Mouse (Mus musculus) layer of hippocampus, postnatal 25 days (tissue): ENCODE measurements around the gene Plxnd1. TPM values are rescaled to one million over a fixed set of nuclear protein-coding genes. Genes with fewer than 3 reads are reported as not detected.
A peak's percentile ranks its signal among the peaks of the same experiment; 100 is the strongest.

Experiments
- DNase-seq, 2 experiments: peaks; one replicate each; pipeline ENCODE4 v3.0.0; 2022; ENCODE audit warnings: mixed read lengths in 2 of 2, low spot score in 1 of 2; ENCODE audit errors: extremely low spot score in 1 of 2
- total RNA-seq, 2 experiments: library from RNA; stranded (reverse); gene quantifications; 2 replicates each; pipeline ENCODE4 v1.2.3; 2021

Plxnd1 gene
- total RNA-seq, 2 experiments from 2014 or later = 17.8 to 24.5 TPM

DNA sequence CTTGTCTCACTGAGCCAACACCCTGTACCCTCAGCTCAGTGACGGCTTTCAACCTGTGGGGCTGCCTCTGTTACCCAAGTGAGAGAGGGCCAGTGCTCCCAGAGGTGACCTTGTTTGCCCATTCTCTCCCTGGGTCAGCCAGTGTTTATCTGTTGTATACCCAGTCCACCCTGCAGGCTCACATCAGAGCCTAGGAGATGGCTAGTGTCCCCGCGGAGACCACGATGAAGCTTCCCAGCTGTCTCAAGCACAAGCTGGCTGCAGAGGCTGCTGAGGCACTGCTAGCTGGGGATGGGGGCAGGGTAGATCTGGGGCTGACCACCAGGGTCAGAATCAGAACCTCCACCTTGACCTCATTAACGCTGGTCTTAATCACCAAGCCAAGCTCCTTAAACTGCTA lies 64.8 kb downstream of the Plxnd1 start:
- no peak for DNase-seq

DNA sequence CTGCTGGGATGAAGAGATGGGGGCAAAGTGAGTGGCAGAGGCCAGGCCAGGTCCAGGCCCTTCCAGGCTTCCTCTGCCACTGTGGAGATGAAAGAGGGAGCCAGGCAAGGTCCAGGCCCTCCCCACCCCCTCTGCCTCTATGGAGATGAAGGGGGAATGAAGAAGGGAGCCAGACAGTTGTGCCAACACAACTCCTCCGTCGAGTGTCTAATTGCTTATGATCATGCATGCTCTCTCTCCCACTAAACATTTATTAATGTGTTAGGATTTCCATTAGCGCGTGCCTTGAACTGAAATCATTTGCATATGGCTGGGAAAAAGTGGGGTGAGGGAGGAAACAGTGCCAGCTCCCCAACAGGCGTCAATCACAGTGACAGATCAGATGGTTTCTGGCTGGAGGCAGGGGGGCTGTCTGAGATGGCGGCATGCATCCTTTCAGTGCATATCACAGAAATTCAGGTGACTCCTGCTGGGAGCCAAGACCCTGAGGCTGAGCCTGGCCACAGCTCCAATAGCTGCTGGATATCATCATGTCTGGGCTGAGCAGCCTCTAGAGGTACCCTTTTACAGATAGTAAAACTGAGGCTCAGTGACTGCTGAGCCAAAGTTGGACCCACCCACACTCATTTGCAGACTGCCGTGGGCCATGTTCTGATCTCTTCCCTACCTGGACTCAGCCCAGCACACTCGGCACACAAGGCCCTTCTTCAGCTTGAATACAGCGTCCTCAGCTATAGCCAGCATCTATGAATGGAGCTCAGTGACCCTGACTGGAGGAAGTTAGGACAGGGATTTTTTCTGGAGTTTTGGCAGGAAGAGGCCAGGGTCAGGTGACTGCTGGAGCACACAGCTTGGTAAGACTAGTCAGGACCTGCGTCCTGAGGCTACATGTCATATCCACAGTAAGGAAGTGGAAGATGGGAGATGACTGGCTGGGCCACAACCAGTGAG lies 67.2 kb downstream of the Plxnd1 start:
- DNase-seq = no peak

DNA sequence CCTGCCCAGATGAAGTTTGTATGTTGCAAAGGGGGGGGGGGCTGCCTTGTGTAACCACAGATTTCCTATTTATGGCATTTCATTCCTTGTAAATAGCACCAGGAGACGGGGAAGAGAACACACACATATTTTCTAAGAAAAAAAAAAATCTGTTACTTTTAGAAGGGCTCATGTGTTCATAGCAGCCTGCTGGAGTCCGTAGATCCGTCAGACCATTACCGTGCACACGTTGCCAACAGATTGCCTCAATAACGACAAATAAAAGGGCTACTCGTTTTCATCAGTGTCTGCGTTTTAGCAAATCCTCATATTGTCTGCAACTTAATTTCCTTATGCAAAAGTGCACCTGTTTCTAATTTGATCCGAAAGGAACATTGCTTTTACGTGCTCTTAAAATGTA lies 68.4 kb downstream of the Plxnd1 start:
- DNase-seq = no peak

DNA sequence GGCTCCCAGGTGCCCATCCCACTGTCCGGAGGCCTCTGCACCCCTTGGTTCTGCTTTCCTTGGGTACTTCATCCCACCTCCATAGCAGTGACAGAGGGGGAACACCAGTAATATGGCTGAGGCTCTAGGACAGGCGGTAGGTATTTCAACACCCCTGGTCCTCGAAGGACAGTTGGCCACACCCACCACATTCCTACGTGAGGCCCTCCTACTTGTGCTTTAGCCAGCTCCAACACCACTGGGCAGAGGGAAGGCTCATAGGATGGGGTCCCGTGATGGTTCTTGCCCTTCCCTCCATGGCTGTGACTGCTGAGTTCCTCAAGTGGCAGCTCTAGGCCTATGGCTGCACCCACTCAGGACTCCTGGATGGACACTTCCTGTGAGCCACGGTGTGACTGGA lies 70.0 kb downstream of the Plxnd1 start:
- no peak for DNase-seq

DNA sequence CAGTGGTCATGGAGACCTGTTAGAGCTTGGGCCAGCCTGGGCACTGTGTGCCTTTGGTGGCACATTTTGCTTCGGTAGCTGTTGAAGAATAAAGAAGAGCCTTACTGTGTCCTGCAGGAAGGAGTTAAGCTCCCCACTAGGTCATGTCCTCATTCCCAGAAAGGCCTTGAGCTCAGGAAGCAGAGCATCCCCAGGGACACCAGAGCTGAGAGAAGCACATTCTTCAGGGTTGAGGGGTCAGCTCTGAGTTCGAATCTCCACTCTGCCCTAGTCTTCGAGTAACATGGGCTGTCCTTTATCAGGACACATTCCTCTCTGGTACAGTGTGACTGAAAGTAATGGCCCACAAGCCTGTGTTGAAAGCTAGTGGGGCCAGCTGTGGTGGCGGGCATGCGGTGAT lies 74.9 kb downstream of the Plxnd1 start:
- no peak for DNase-seq

DNA sequence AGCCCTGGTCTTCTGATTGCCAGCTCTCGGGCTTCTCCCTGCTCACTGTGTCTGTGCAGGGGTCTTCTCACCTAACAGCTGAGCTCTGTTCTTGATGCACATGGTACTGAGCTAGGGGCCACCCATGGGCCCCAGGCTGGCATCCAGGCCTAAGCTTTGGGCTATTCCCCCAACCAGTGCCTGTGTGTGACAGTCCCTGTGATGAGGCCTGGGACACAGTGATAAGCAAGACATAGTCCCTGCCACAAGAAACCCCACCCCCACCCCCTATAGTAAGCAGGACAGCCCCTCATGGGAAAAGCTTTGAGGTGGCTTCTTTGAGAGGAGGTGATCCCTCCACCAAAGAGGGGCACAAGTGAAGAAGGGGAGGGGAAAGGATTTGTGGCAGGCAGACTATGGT lies 76.2 kb downstream of the Plxnd1 start:
- no peak for DNase-seq

DNA sequence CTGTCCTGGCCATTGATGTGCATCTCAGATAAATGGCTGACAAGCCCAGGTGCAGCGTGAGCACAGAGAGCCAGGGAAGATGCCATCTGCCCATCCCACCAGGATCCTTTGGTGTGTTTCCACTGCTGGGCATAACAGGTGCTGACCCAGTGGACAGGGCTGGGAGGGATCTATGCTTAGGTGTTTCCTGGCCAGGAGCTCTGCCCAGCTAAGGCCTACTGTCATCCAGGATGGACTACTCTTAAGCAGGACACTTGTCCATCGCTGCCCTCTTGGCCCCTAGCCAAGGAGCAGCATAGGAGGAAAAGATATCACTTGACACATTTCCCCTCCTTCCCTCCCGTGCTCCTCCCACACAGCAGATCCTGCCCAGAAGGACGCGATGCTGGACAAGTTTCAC lies 78.2 kb downstream of the Plxnd1 start:
- DNase-seq = no peak

DNA sequence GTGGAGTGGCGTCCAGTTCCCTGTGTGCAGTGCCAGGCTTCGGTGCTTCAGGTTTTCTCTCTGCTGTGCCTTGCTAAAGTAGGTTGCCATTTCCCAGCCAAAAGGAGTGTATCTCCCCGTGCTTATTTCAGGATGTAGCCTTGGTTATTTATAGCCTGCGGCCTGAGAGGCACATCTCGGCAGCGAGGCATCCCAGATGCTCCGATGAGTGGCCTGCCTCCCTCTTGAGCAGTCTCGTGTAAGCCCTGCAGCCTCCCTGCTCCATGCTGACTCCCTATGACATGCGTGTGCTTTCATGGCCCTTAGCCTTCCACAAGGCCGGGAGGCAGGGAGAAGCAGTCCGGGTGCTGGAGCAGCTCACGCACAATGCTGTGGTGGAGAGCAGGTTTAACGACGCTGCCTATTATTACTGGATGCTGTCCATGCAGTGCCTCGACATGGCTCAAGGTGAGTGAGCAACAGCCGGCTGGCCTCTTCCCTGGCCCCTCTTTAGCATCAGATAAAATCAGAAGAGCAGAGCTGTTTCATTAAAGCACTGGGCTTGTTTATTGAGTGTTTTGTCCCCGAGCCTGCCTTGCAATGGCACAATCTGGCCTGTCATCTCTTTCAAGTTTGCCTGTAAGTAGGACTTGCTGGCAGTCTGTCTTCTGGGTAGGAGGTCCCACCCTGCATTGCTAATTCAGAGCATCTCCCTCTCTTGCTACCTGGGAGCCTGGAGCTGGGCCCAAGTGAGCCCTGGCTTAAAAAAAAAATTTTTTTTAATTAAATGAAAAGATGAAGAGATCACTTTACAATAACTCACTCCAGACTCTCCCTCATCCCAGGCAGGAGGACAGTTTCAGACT lies 79.0 kb downstream of the Plxnd1 start:
- DNase-seq = peak in 1 of 2 experiments; percentile 24

DNA sequence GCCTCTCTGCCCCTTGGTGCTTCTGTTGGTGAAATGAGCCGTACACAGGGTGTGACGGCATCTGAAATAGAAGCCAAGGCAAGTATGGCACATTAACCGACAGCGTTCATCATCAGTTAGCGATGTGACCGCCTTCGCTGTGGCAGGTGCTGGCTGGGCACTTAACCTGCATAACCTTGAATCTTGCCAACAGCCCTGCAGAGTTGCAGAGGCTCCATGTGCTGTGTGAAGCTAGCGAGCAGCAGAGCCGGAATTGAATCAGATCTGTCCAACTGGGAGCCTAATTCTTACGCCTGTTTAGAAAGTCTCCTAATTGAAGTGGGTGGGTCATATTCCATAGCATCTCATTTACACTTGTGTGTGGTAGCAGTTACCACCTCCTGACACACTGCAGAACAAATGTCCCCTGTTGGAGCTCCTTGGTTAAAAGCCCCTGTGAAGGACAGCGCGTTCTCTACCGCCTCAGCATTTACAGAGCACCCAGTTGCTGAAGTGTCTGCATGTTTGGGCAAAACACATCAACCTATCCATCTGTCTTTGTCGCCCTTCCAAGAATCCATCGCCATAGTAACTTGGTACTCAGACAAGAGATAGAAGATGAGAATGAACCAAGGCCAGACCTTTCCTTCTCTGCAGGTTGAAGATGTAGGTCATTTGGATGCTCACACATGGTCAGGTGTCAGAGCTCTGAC lies 80.1 kb downstream of the Plxnd1 start:
- peak in 1 of 2 experiments; percentile 29 for DNase-seq

DNA sequence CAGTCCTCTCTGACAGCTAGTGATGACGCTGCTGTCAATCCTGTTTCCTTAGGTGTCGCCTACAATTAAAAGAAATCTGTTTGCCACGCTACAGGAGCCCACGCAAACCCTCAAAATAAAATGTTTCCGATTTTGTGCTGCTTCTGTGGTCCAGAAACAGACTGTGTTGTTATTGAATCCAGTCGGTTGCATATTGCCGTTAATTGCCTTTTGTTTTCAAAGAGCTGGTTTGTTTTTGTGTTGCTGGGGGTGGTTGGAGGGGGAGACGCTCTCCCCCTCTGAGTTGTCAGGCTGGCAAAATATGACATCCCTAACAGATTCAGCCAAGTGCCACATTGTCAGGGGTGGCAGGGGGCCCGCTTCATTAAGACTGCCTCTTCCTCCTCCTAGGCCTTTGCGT lies 81.3 kb downstream of the Plxnd1 start:
- DNase-seq = no peak

DNA sequence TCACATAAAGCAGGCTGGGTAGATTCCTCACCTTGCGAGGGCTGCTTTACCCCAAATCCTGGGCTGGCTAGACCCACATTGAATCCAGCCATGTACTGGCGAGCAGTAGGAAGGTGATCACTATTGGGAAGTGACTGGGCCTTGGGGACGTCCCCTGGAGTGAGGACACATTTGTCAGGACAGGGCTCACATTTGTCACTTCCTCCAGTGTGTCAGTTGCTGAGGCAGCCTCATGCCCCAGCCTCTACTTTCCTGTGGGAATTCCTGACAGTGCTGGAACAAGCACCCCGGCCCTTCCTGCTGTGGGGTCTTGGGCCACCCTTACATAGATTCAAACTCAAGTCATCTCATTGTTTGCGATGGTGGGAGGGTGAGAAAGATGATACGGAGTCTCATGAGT lies 83.0 kb downstream of the Plxnd1 start:
- DNase-seq = no peak

DNA sequence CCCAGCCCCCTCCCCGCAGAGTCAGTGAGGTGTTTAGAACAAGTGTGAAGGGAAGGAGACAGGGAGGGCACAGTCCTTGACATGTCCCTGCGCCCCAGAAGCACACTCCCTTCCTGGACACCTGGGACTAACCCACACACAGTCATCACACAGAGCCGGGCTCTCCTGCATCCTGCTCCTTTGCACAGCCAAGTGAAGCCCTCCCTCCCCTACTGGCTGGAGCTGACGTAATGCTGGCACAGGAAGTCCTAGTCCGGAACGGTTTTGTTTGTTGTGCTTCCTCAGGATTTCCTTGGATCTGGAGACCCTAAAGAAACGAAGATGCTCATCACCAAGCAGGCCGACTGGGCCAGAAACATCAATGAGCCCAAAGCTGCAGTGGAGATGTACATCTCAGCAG lies 84.9 kb downstream of the Plxnd1 start:
- no peak for DNase-seq

DNA sequence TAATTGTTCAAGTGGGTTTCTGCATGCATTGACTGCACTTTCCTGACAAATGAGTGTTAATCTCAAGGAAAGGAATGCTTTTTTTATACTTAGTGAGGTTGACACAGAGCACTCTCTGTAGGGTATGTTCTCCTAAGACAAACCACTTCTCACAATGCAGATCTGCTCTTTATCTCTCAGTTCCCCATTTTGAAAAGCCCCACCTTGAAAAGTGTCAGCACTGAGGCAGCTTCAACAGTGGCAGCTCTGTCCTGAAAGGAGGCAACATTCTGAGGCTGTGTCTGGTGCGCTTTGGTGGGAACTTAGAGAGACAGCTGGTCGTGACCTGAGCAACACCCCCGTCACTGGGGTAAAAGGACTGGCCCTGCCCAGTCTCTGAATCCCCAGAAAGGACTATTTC lies 85.8 kb downstream of the Plxnd1 start:
- DNase-seq = no peak

DNA sequence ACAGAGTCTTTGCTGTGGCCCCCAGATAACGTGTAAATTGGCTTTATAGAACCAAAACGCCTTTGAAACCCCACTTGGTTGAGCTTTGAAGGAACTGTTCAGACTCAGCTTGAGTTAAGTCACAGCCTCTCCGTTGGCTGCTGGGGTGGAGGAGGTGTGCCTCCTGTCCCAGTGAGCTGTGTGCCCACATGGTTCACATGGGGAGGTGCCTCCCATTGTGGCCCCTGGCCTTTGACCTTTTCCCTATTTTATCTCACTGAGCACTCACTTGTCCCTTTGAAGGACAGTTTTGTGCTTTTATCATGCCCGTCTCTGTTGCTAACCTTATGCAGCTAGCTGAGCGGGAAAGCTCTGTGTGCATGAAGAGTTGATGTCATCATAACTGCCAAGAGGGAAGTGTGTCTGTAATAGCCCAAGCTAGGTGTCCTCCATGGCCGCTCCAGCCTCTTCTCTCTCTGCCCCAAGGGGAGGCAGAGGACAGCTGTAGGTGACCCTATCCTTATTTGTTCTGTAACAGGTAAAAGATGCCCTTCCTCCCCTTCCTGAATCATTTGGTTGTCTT lies 86.3 kb downstream of the Plxnd1 start:
- no peak for DNase-seq

DNA sequence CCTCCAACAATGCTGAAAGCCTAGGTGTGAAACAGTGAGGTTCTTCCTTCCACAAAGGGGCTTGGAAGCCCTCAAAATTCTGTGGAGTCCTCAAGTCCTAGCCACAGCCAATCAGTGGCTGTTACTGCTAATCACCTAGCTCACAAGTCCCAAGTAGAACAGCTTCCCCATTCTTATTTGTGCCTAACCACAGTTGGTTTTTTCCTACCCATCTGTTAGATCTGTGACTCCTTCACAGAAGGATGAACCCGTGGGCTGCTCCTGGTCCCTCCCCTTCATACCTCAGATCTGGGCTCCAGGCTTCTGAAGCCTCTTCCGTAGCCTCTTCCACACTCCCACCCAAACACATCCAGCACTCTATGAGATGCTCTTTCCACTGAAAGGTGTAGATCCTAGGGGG lies 87.9 kb downstream of the Plxnd1 start:
- DNase-seq = no peak

DNA sequence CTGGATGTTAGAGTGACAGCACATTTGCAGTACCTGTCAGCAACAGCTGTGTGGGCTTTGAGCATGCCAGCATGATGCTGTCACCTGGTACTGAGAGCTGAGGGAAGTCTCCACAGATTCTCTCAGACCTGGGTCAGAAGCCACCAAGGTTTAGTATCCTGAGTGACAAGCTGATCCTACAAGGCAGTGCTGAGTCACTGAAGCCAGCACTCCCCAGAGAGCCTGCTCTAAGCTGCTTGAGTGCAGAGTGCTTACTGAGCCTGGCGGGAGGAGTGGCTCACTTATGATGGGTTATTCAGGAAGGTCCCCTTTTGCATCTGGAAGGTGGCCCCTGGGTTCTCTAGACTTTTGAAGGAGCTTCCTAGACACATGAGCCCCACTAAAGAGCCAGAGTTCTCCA lies 88.3 kb downstream of the Plxnd1 start:
- no peak for DNase-seq

DNA sequence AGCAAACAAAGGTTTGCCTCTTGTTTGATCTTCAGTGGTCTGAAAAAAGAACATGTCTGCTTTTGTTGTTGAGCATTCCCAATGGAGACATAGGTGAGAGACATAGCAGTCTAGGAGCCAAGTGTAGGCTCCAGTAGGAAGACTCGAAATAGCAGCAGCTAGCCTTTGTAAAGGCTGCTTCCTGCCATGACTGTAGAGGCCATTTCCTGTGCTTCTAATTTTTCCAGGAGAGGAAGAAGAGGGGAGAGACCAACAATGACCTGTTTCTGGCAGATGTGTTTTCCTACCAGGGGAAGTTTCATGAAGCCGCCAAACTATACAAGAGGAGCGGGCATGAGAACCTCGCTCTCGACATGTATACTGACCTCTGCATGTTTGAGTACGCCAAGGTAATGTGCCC lies 89.2 kb downstream of the Plxnd1 start:
- DNase-seq = no peak
